Mouse (Mus musculus) adrenal gland (tissue): Measurements from ENCODE around the gene Snca.

Experiments used
- intact Hi-C: fragments of 180-260 bp; cut with DNase I; formaldehyde crosslinking; loops from one replicate; pipeline ENCODE4 v1.15.1; 2025
- long read RNA-seq, 2 experiments: library from polyadenylated mRNA; unstranded; transcript quantifications; one replicate each; pipeline ENCODE4 v2.0.0; 2020; ENCODE audit warnings: borderline replicate concordance in 1 of 2; ENCODE audit not compliant: insufficient replicate concordance in 1 of 2

The Snca gene
- long read RNA-seq, experiment 1, partial matches to known transcripts: 0 of 1 reads
- long read RNA-seq, experiment 1, other reads (novel, unspliced or antisense): 0 of 1 reads
- long read RNA-seq, experiment 2, partial matches to known transcripts: 0 of 4 reads
- long read RNA-seq, experiment 2, other reads (novel, unspliced or antisense): 0 of 4 reads

GRCm38 (mm10) chr6:60829282-60829891 lies at the start of gene Snca:
Gene Snca, minus strand, starts transcription at chr6:60829855.
- intact Hi-C loops: no loop called here

- intact Hi-C loops: no loop called here
These were observed 40.5 kb upstream of the Snca start for GRCm38 (mm10) chr6:60870126-60870525.

DNA sequence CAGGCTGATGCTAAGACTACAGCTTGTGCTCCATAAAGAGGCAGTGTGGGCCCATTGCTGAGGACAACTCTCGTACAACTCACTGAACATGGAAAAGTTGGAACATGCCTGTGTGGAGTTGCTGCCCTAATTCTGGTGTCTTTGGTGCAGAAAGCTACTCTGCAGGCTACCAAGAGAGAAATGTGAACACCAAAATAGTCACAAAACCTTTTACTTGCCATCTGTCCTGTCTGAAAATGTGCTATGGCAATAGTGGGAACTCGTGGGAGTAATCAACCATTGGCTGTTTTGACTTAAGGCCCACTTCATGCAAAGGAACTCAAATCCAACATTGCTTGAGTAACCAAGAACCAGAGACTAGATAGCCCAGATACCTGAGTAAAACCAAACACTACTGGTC lies 26.9 kb upstream of the Snca start:
- intact Hi-C loops: no loop called here

GRCm38 (mm10) chr6:60851690-60852089 lies 22.0 kb upstream of the Snca start:
- intact Hi-C loops: no loop called here

- intact Hi-C loops: no loop called here
These were observed 1.0 kb downstream of the Snca start for GRCm38 (mm10) chr6:60828429-60829264.

DNA sequence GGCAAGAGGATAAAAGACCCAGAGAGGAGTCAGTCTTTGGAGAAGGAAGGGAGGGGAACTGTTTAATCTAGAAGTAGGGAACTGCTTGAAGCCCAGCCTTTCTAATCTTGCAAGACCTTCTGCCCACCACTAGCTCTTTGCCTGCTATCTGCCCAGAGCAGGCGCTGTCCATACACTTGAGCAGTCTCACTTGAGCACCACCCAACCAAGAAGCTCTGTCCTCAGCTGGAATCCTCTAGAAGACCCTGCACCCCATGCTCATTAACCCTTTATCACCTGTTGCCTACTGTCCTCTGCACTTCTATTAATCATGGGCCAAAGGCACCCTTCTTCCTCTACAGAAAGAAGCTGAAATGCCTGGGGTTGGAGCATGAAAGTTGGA lies 1.6 kb downstream of the Snca start:
- intact Hi-C loops: no loop called here

- intact Hi-C loops: no loop called here
These were observed 2.4 kb downstream of the Snca start for GRCm38 (mm10) chr6:60827290-60827689.

GRCm38 (mm10) chr6:60819272-60819671 lies 10.4 kb downstream of the Snca start:
- intact Hi-C loops: no loop called here

GRCm38 (mm10) chr6:60813516-60813915 lies 16.1 kb downstream of the Snca start:
- intact Hi-C loops: no loop called here

DNA sequence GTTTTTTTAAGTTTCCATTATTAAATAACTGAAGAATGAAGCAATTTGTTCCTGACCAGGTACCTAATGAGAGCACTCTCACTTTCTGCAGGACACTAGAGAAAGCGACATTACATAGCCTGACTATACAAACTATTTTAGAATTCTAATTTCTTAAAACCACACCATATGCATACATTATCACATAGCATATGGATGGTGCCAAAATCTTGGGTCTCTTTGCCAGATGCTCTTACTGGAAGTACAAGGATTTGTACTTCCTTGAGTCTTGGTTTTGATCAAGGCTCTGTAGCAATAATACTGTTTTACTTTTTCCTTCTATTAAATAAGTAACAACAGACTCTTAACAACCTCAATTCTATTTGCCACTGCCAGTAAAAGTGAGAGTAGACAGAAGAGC lies 31.4 kb downstream of the Snca start:
- intact Hi-C loops: no loop called here

- intact Hi-C loops: no loop called here
These were observed 35.8 kb downstream of the Snca start for GRCm38 (mm10) chr6:60793659-60794365.

GRCm38 (mm10) chr6:60786955-60787354 lies 42.7 kb downstream of the Snca start:
- intact Hi-C loops: no loop called here

DNA sequence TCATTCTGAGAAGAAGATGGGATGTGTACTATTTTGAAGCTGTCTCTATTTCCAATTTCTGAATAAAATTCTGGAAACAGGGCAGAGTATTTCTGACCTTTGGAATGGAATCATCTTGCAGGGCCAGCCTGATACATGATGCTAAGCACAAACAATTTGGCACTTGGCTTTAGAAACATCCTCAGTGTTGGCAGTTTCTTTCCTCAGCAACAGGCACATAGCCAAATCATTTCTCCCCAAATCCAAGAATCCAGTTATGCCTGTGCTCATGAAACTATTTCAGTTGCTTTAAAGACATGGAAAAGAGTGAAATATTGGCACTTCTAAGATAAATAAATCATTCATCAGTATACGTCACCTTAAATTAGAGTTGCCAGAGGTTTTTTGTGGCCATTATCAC lies 57.8 kb downstream of the Snca start:
- intact Hi-C loops: no loop called here

- intact Hi-C loops: no loop called here
These were observed 64.0 kb downstream of the Snca start for GRCm38 (mm10) chr6:60765696-60766095.

DNA sequence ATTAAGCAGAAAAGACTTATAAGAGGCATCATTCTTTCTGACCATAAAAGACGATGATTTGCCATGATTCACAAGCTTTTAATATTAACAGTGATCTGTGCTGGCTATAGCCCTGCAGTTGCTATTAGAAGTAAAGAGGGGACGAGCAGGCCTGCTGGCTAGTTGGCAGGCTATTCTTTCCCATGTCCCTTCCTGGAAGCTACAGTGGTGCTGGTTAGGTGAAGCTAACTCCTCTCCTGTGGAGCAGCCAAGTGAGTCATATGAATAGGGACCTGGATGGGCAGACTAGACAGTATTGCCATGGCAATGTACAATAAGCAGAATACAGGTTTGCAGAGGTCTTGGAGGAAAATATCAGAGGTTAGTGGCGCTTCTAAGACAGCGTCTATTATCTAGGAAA lies 66.8 kb downstream of the Snca start:
- intact Hi-C loops: no loop called here

GRCm38 (mm10) chr6:60761710-60762109 lies 67.9 kb downstream of the Snca start:
- intact Hi-C loops: no loop called here

DNA sequence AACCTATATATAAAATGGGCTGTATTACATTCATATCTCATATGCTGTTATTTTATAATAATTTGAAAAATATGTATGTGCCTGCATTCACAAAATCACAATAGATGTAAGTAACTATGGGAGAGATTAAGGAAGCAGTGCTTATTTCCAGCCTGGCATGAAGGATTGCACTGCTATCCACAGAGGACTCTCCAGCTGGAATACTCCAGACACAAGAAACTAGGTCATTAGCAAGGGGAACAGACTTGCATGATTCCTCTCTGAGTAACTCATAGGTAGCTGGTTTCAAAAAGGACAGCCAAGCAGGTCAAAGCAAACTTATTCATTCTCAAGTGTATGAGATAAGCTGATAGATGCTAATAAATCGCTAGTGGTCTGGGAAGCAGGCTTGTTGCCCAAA lies 74.7 kb downstream of the Snca start:
- intact Hi-C loops: no loop called here

DNA sequence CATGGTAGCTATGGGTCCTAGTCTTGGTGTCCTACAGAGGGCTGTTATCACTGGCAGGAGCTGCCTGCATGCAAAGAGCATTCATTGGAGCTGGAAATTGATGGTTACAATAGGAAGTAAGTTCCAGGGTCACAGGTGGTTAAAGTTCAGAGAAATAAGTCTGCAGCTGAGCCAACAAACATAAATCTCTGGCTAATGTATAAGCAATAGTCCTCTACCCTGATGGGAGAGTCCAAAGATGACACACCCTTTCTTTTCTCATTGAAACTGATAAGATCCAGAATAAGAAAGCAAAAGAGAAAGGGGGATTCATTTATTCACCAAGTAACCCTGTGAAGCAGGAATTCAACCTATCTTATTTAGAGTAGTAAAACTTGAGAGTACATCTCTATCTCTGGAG lies 83.7 kb downstream of the Snca start:
- intact Hi-C loops: no loop called here

DNA sequence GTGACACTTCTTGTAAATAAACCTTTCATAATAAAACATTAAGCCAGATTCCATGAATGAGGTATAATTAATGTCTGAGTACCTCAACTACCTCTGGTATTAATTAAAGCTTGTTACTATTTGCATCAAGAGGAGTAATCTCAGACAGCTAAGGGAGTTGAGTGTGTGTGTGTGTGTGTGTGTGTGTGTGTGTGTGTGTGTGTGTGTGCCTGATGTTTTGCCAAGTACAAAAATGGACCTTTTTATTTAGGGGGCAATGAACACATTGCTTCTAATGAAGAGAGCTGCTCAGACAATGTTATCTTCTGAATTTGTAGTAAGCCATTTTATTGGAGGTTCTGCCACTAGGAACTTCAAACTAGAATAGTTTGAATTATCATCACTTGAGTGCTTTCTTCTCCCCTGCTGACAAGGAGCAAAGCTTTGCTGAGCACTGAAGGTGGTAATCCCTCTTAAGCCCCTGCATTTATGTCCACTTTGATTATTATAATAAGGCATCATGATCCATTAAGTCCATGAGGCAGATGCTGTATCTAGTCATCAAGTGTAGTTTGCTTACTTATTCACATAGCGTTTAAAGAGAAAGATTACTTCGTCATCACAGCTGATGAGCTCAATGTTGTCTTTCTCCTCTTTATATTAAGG lies 88.1 kb downstream of the Snca start:
- intact Hi-C loops: no loop called here

DNA sequence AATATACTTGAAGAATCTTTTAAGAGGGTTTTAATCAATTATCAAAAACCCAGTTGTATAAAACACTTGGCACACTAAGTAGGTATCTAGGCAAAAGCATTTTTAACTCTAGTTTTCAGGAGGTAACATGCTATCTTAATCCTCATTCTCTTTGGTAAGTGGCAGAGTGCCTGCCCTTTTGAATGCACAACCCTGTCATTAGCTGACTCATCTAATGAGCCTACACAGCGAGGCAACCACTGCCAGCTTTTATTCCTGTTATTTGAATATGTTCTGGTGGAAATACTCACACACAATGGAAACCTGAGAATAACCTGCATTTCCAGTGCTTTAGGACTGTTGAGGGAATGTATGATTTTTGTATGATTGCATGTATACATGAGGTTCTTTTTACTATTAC lies 89.9 kb downstream of the Snca start:
- intact Hi-C loops: no loop called here

GRCm38 (mm10) chr6:60731164-60731563 lies 98.5 kb downstream of the Snca start:
- intact Hi-C loops: no loop called here
